In genomic region chr7:127014320-127014719, GRCm38 (mm10) we compare ENCODE assay signal across 8 mouse cellular contexts. TPM values are rescaled to one million over a fixed set of nuclear protein-coding genes. Genes with fewer than 3 reads are reported as not detected.
DNase-seq lines count a peak whose midpoint lies in the region; ATAC-seq and TF ChIP-seq lines count a peak whose summit lies in the region.

Gene Mvp, minus strand, starts transcription at chr7:127014621.

- peak within 1 kb of the TSS; percentile 18 for H3K9ac ChIP-seq in hindbrain, embryonic 15.5 days
- peak within 1 kb of the TSS; percentile 94 for H3K9ac ChIP-seq in liver, embryonic 11.5 days (ENCODE audit: low read depth, low read length)

- H3ac ChIP-seq in myocyte (ENCODE audit: control insufficient read depth, insufficient read length) = peak within 1 kb of the TSS; percentile 23

- ATAC-seq in hindbrain, embryonic 15.5 days (ENCODE audit: low FRiP score, low read depth) = no peak
- no peak for ATAC-seq in liver, embryonic 11.5 days (replicated peaks; ENCODE audit: low FRiP score)

- no peak within 1 kb of the TSS for H3K27ac ChIP-seq in hindbrain, embryonic 15.5 days (replicated peaks)
- 0 out of 2 replicates have a peak within 1 kb of the TSS, but pooled peaks have one; percentile 1 for H3K27ac ChIP-seq in liver, embryonic 11.5 days (ENCODE audit: low read depth, low read length)

- H3K4me2 ChIP-seq in hindbrain, embryonic 15.5 days = peak within 1 kb of the TSS; percentile 84
- peak within 1 kb of the TSS; percentile 98 for H3K4me2 ChIP-seq in liver, embryonic 11.5 days
- H3K4me2 ChIP-seq in myocyte (ENCODE audit: low read depth) = peak within 1 kb of the TSS; percentile 86

- H3K4me3 ChIP-seq in hindbrain, embryonic 15.5 days = peak within 1 kb of the TSS; percentile 66
- peak within 1 kb of the TSS; percentile 86 for H3K4me3 ChIP-seq in liver, embryonic 11.5 days (ENCODE audit: low read depth, low read length)
- peak within 1 kb of the TSS; percentile 81 for H3K4me3 ChIP-seq in myocyte

- peak; percentile 56 for TF ChIP-seq POLR2A in myocyte (IDR thresholded peaks at IDR 0.05; ENCODE audit: insufficient read length, low read depth)

- H3K4me1 ChIP-seq in hindbrain, embryonic 15.5 days (replicated peaks) = peaks cover 44% of the 10 kb centered on the region
- peaks cover 33% of the 10 kb centered on the region for H3K4me1 ChIP-seq in liver, embryonic 11.5 days (replicated peaks; ENCODE audit: control insufficient read depth, insufficient read depth, low read length)

- WGBS in hindbrain, embryonic 15.5 days = 70% methylated on average over 11 of the region's 11 CpGs
- WGBS in liver, embryonic 11.5 days = 31% methylated on average over 11 of the region's 11 CpGs

- DNase-seq in retina, postnatal 1 day = peak; percentile 32
- no peak for DNase-seq in retina, embryonic 14.5 days (ENCODE audit: low spot score)
- DNase-seq in cerebellum, postnatal 14 days = peak; percentile 43 to 50
- peak; percentile 68 for DNase-seq in gastrocnemius, adult 8-10 months (ENCODE audit: low spot score in 2 of 2)
- no peak for DNase-seq in liver, embryonic 11.5 days (ENCODE audit: low spot score)
- DNase-seq in urinary bladder, postnatal 25 days (ENCODE audit: low spot score) = peak; percentile 69

- H3K27me3 ChIP-seq in hindbrain, embryonic 15.5 days = no peaks in the 10 kb centered on the region
- H3K27me3 ChIP-seq in liver, embryonic 11.5 days (replicated peaks; ENCODE audit: control insufficient read depth, insufficient read depth, low read length) = no peaks in the 10 kb centered on the region
- H3K27me3 ChIP-seq in myocyte (ENCODE audit: control insufficient read depth, insufficient read depth, insufficient read length) = no peaks in the 10 kb centered on the region

- peaks cover 40% of the 10 kb centered on the region for H3K79me2 ChIP-seq in myocyte (ENCODE audit: control insufficient read depth, insufficient read depth)

- H3K9me3 ChIP-seq in hindbrain, embryonic 15.5 days = no peaks in the 10 kb centered on the region
- H3K9me3 ChIP-seq in liver, embryonic 11.5 days (ENCODE audit: control insufficient read depth, low read length) = no peaks in the 10 kb centered on the region

- peaks cover 27% of the 10 kb centered on the region for H3K36me3 ChIP-seq in hindbrain, embryonic 15.5 days
- H3K36me3 ChIP-seq in liver, embryonic 11.5 days (ENCODE audit: control insufficient read depth, insufficient read depth, low read length) = peaks cover 13% of the 10 kb centered on the region
- H3K36me3 ChIP-seq in myocyte (ENCODE audit: control insufficient read depth, insufficient read depth) = no peaks in the 10 kb centered on the region

TF ChIP-seq in myocyte, 11 proteins besides CTCF, POLR2A, EP300 and RAD21:
- TF ChIP-seq REST (IDR thresholded peaks at IDR 0.05; ENCODE audit: insufficient read depth, insufficient read length) (no peak), SRF (IDR thresholded peaks at IDR 0.05; ENCODE audit: control insufficient read depth, insufficient read length, low read depth) (no peak), MYOD1 (IDR thresholded peaks at IDR 0.05; ENCODE audit: control insufficient read depth in 1 of 3, insufficient read length in 2 of 3, low read depth in 2 of 3) (no peak), TCF3 (IDR thresholded peaks at IDR 0.05; ENCODE audit: insufficient read length, low read depth) (no peak), CEBPB (IDR thresholded peaks at IDR 0.05; ENCODE audit: insufficient read depth, poor library complexity, severe bottlenecking) (no peak), POLR2AphosphoS2 (IDR thresholded peaks at IDR 0.05; ENCODE audit: insufficient read length, low read depth) (peak; percentile 71)

RNA-seq across cellular contexts. Expression of gene Mvp, which starts in this region (rescaled TPM):
- 10 to 100 TPM; 26.7 to 48.3 (median 34.8) TPM for total RNA-seq in gastrocnemius, adult 8-10 months (2022)
- polyA plus RNA-seq in hindbrain, embryonic 15.5 days (2015; fragmentation: Nextera tagmentation; extraction: Ambion mirVana) = 4.8 and 5.5 TPM in 2 replicates
- polyA plus RNA-seq in liver, embryonic 11.5 days (2014; fragmentation: Nextera tagmentation; extraction: Ambion mirVana) = 8.3 and 9.4 TPM in 2 replicates
- polyA plus RNA-seq in myocyte (2012; fragmentation: generic; extraction: Trizol) = 111 TPM

Comparison
In these comparisons a context has a peak if more than half of its experiments do, and no peak if none do; other contexts are left out.
1. RNA of gene Mvp (polyA plus RNA-seq): 111 TPM in myocyte (single experiment); 8.3 to 9.4 TPM in liver, embryonic 11.5 days and 4.8 to 5.5 TPM in hindbrain, embryonic 15.5 days; every median in the first group is over 10 times any median in the second.
2. DNase-seq: peak in retina, postnatal 1 day (single experiment), cerebellum, postnatal 14 days (2 of 2), gastrocnemius, adult 8-10 months (2 of 2) and urinary bladder, postnatal 25 days (single experiment); none in retina, embryonic 14.5 days (single experiment) and liver, embryonic 11.5 days (single experiment).
3. Peak in every context shown above with its lines, with median percentiles within 50 percentile points of each other: H3K4me2 ChIP-seq and H3K4me3 ChIP-seq.